Mouse (Mus musculus) layer of hippocampus, adult 2 months (tissue): ENCODE results near the gene Irgm1. TPM values are rescaled to one million over a fixed set of nuclear protein-coding genes. Genes with fewer than 3 reads are reported as not detected.
"Not testable (repeated sequence)": the region's sequence is repeated elsewhere in the genome, so short reads cannot be mapped to it uniquely, and the experiment has no call there.

Experiments used
- DNase-seq, 2 experiments: peaks; one replicate each; pipeline ENCODE4 v3.0.0; 2022; ENCODE audit warnings: low spot score in 2 of 2
- H3K27ac ChIP-seq: fragments of 200-600 bp; 2 replicates; pipeline ENCODE4 v1.8.1; 2022
- H3K4me3 ChIP-seq: fragments of 200-600 bp; 2 replicates; pipeline ENCODE4 v1.8.1; 2022; ENCODE audit warnings: mild to moderate bottlenecking
- CTCF ChIP-seq: fragments of 200-600 bp; conservative IDR thresholded peaks from 2 replicates; pipeline ENCODE4 v1.8.1; 2022; ENCODE audit warnings: antibody characterized with exemption, mild to moderate bottlenecking, moderate library complexity
- total RNA-seq, 2 experiments: library from RNA; stranded (reverse); gene quantifications; 2 replicates each; pipeline ENCODE4 v1.2.3; 2021

Irgm1 gene
- total RNA-seq, 2 experiments from 2014 or later: 3.6 to 4.3 TPM

DNA sequence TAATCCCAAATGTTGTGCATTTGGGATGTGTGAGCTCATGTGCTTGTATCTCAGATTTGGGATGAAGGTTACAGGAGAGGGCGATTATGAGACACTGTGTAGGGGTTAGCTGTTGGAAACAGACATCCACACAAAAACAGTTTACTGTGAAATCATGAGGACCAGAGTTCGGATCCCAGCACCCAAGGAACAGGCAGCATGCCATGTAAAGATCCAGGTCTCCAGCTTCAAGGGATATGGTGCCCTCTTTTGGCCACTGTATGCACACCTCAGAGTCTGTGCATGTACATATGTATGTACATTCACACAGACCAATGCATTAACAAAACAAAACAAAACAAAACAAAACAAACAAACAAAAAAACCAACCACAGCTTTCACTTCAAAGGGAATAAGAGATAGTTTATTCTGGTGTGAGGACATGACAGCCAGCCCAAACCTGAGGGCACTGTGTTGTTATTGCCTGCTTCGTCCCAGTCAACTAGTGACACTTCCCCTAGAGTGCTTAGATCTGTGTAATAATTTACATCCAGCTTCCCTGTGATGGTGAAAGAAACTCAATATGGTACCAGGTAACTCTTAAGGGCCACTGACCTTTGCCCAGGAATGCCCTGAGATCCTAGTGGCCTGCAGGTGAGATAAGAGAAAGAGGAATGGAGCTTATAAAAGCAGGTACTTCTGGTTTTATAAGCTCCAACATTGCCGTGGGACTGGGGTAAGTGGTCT, 20.1 kb downstream of the Irgm1 start:
- Histone ChIP-seq H3K4me3 (no peak overlapping the region), H3K27ac (no peak overlapping the region)
- TF ChIP-seq CTCF: peak; percentile 31; the same call in 1 of the 2 replicates
- no peak for DNase-seq

GRCm38 (mm10) chr11:48850240-48850639, 21.2 kb downstream of the Irgm1 start:
- H3K27ac ChIP-seq: no peak overlapping the region
- H3K4me3 ChIP-seq: no peak overlapping the region
- DNase-seq: no peak
- TF ChIP-seq CTCF: no peak

DNA sequence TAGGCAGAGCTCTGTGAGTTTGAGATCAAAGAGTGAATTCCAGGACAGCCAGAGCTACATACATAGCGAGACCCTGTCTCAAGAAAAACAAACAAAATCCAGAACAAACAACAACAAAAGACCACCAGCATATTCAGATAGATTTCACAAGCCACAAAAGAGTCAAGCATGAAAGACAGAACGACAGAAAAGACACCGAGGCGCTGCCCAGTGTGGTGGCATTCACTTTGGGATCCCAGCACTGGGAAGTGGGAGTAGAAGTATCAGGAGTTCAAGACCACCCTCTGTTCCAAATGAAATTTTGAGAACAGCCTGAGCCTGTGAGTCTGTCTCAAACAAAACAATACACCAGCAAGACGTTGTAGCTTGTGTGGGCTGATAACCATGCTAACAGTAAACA, 24.6 kb downstream of the Irgm1 start:
- DNase-seq: no peak
- no peak for TF ChIP-seq CTCF
- Histone ChIP-seq H3K27ac (no peak overlapping the region), H3K4me3 (no peak overlapping the region)

- not testable (repeated sequence) for H3K27ac ChIP-seq, H3K4me3 ChIP-seq, DNase-seq
- TF ChIP-seq CTCF: 0 out of 2 replicates have a peak, but pooled peaks have one; percentile 13
Measured at GRCm38 (mm10) chr11:48846362-48846761, 25.1 kb downstream of the Irgm1 start.

- Histone ChIP-seq H3K27ac (no peak overlapping the region), H3K4me3 (no peak overlapping the region)
- no peak for DNase-seq
- no peak for TF ChIP-seq CTCF
Measured at GRCm38 (mm10) chr11:48845244-48845815, 26.2 kb downstream of the Irgm1 start.

GRCm38 (mm10) chr11:48844309-48844708, 27.2 kb downstream of the Irgm1 start:
- Histone ChIP-seq H3K4me3 (no peak overlapping the region), H3K27ac (no peak overlapping the region)
- TF ChIP-seq CTCF: no peak
- no peak for DNase-seq

DNA sequence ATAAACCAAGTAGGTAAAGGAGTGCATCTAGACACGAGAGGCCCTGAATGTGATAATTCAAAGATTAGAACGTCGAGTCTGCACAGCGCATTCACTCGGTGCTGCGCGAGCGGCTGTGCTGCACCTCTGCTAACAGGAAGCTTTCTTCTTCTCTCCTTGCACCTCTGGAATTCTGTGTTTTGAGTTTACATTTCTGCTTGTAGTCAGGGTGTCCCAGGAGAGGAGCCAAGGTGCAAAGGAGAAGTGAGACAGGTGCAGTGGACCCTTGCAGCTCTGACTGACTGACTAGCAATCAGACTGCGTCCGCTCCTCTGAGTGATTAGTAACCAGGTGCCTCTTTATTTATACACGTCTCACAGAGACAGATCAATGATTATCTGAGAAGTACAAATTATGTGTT, 28.3 kb downstream of the Irgm1 start:
- DNase-seq: no peak
- TF ChIP-seq CTCF: no peak
- Histone ChIP-seq H3K27ac (no peak overlapping the region), H3K4me3 (no peak overlapping the region)

GRCm38 (mm10) chr11:48842378-48842792, 29.1 kb downstream of the Irgm1 start:
- TF ChIP-seq CTCF: no peak
- Histone ChIP-seq H3K27ac (no peak overlapping the region), H3K4me3 (no peak overlapping the region)
- DNase-seq: no peak

- no peak for DNase-seq
- no peak for TF ChIP-seq CTCF
- H3K27ac ChIP-seq: no peak overlapping the region
- H3K4me3 ChIP-seq: no peak overlapping the region
Measured at GRCm38 (mm10) chr11:48841213-48841612, 30.3 kb downstream of the Irgm1 start.

GRCm38 (mm10) chr11:48840805-48841204, 30.7 kb downstream of the Irgm1 start:
- Histone ChIP-seq H3K27ac (no peak overlapping the region), H3K4me3 (no peak overlapping the region)
- no peak for TF ChIP-seq CTCF
- DNase-seq: no peak

DNA sequence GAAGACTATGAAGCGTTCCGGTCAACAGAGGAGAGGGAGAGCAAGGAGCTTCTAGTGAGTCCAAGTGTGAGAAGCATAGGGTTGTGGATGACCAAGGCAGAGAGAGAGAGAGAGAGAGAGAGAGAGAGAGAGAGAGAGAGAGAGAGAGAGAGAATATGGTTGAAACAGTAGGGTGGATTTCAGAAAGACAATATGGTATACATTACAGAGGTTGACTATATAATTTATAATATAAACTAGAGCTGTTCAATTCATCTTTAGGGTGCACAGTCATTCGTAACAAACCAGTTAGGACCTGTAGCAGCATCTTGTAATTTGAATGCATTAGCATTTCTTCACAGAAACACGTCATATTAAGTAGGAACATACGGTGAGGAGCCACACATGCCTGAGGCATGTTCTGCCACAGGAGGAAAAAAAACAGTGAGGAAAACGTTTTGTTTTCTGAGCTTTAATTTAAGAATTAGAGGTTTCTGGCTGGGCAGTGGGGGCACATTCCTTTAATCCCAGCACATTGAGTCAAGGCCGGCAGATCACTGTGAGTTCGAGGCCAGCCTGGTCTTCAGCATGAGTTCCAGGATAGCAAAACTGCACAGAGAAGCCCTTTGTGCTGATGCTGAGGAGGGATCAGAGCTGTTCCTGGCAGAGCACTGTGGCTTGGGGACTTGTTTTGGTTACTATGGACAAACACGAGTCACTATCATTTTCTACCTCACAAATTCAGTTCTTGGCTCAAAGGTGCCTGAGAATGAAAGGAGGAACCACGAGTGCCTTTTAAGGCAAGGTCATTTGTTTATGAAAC, 32.4 kb downstream of the Irgm1 start:
- no peak overlapping the region for H3K27ac ChIP-seq
- DNase-seq: no peak
- no peak overlapping the region; the same call in 1 of the 2 replicates for H3K4me3 ChIP-seq
- no peak for TF ChIP-seq CTCF

- peak overlapping the region; percentile 85 for H3K4me3 ChIP-seq
- H3K27ac ChIP-seq: peak overlapping the region; percentile 70
- DNase-seq: peak in 1 of 2 experiments; percentile 31
- TF ChIP-seq CTCF: no peak
Measured at GRCm38 (mm10) chr11:48838181-48838797, 33.2 kb downstream of the Irgm1 start.
